Comparison of ENCODE assay signal across 17 mouse cellular contexts in genomic region chr4:101318836-101319235, GRCm38 (mm10). TPM values are rescaled to one million over a fixed set of nuclear protein-coding genes. Genes with fewer than 3 reads are reported as not detected.
DNase-seq lines count a peak whose midpoint lies in the region; ATAC-seq and TF ChIP-seq lines count a peak whose summit lies in the region.
"Had no signal": no experiment of that assay in that cellular context is flagged by ENCODE, and none has a peak within 500 bp of the region (broad histone marks: within the 10 kb centered on the region; RNA-seq: fewer than 3 reads in every experiment).

No protein-coding gene starts in this region.

- H3K4me2 ChIP-seq in intestine, postnatal 0 days (replicated peaks; ENCODE audit: low read depth): no peak overlapping the region
- no peak overlapping the region for H3K4me2 ChIP-seq in intestine, embryonic 16.5 days (ENCODE audit: low read depth, low read length)
- H3K4me2 ChIP-seq in lung, embryonic 14.5 days: no peak overlapping the region
- H3K4me2 ChIP-seq: hindbrain, embryonic 13.5 days; midbrain, embryonic 13.5 days had no signal

- H3K4me3 ChIP-seq in intestine, postnatal 0 days (ENCODE audit: low read depth, low read length): no peak overlapping the region
- no peak overlapping the region for H3K4me3 ChIP-seq in intestine, embryonic 16.5 days (ENCODE audit: low read length)
- no peak overlapping the region for H3K4me3 ChIP-seq in lung, embryonic 14.5 days (ENCODE audit: low read depth, low read length)
- H3K4me3 ChIP-seq: forebrain, embryonic 10.5 days; hindbrain, embryonic 13.5 days; midbrain, embryonic 13.5 days; myocyte had no signal

- ATAC-seq in intestine, postnatal 0 days: no peak
- ATAC-seq in intestine, embryonic 16.5 days: no peak
- no peak for ATAC-seq in lung, embryonic 14.5 days (ENCODE audit: insufficient read depth)
- ATAC-seq: midbrain, embryonic 13.5 days had no signal

- H3K4me1 ChIP-seq in intestine, postnatal 0 days (replicated peaks; ENCODE audit: control insufficient read depth, insufficient read depth, low read length): no peaks in the 10 kb centered on the region
- no peaks in the 10 kb centered on the region for H3K4me1 ChIP-seq in intestine, embryonic 16.5 days (ENCODE audit: control insufficient read depth, insufficient read depth, low read length)
- no peaks in the 10 kb centered on the region for H3K4me1 ChIP-seq in lung, embryonic 14.5 days (ENCODE audit: insufficient read depth)
- H3K4me1 ChIP-seq: forebrain, embryonic 10.5 days; hindbrain, embryonic 13.5 days; midbrain, embryonic 13.5 days had no signal

- H3K9me3 ChIP-seq in intestine, postnatal 0 days (ENCODE audit: control insufficient read depth): no peaks in the 10 kb centered on the region
- H3K9me3 ChIP-seq in intestine, embryonic 16.5 days (ENCODE audit: control insufficient read depth, low read length): no peaks in the 10 kb centered on the region
- H3K9me3 ChIP-seq in lung, embryonic 14.5 days (ENCODE audit: low read depth, low read length): no peaks in the 10 kb centered on the region
- H3K9me3 ChIP-seq: forebrain, embryonic 10.5 days; hindbrain, embryonic 13.5 days had no signal

- no peak overlapping the region for H3K27ac ChIP-seq in intestine, postnatal 0 days (ENCODE audit: low read depth, low read length)
- H3K27ac ChIP-seq in intestine, embryonic 16.5 days (ENCODE audit: low read length): no peak overlapping the region
- H3K27ac ChIP-seq in lung, embryonic 14.5 days (ENCODE audit: low read depth): no peak overlapping the region
- H3K27ac ChIP-seq: forebrain, embryonic 10.5 days; hindbrain, embryonic 13.5 days; midbrain, embryonic 13.5 days had no signal

- peak; percentile 54 for TF ChIP-seq CTCF in intestine, postnatal 0 days (IDR thresholded peaks at IDR 0.05; ENCODE audit: low read depth)
- peak; percentile 31; the same call in 1 of the 2 replicates for TF ChIP-seq CTCF in lung, embryonic 14.5 days (IDR thresholded peaks at IDR 0.05; ENCODE audit: low read depth)

- WGBS in intestine, postnatal 0 days: 83% methylated on average over 1 of the region's 1 CpGs
- WGBS in intestine, embryonic 16.5 days: 79% methylated on average over 1 of the region's 1 CpGs
- WGBS in lung, embryonic 14.5 days: 69% methylated on average over 1 of the region's 1 CpGs

- H3K9ac ChIP-seq in intestine, postnatal 0 days (ENCODE audit: low read depth, low read length): no peak overlapping the region
- H3K9ac ChIP-seq in intestine, embryonic 16.5 days (ENCODE audit: low read depth, low read length): no peak overlapping the region
- H3K9ac ChIP-seq in lung, embryonic 14.5 days: no peak overlapping the region
- H3K9ac ChIP-seq: hindbrain, embryonic 13.5 days; midbrain, embryonic 13.5 days had no signal

- H3K27me3 ChIP-seq in intestine, postnatal 0 days (replicated peaks; ENCODE audit: control insufficient read depth, insufficient read depth, low read length): no peaks in the 10 kb centered on the region
- no peaks in the 10 kb centered on the region for H3K27me3 ChIP-seq in intestine, embryonic 16.5 days (replicated peaks; ENCODE audit: control insufficient read depth, insufficient read depth, low read length)
- no peaks in the 10 kb centered on the region for H3K27me3 ChIP-seq in lung, embryonic 14.5 days (ENCODE audit: insufficient read depth, low read length)
- no peaks in the 10 kb centered on the region for H3K27me3 ChIP-seq in splenic B cell, adult 2 months (ENCODE audit: control insufficient read depth, insufficient read depth, low read length, poor library complexity, severe bottlenecking)
- H3K27me3 ChIP-seq: midbrain, embryonic 13.5 days had no signal

- DNase-seq in lung, embryonic 14.5 days: no peak
- DNase-seq in lung, adult 18-20 months: no peak
- DNase-seq in ES-CJ7 (ENCODE audit: low read depth, low spot score): peak; percentile 16
- peak; percentile 18 for DNase-seq in splenic B cell, adult 2 months (ENCODE audit: low read depth, low spot score)
- DNase-seq in yolk sac, embryonic 10.5 days (ENCODE audit: low spot score): no peak
- DNase-seq: adrenal gland, adult 8-10 months; cerebellum, adult 2 months; kidney, adult 11 months; kidney, postnatal 4 days; layer of hippocampus, postnatal 36 days; spleen, adult 18-20 months had no signal

- no peaks in the 10 kb centered on the region for H3K36me3 ChIP-seq in intestine, postnatal 0 days (ENCODE audit: control insufficient read depth, insufficient read depth)
- H3K36me3 ChIP-seq in intestine, embryonic 16.5 days (ENCODE audit: control insufficient read depth, insufficient read depth, low read length): no peaks in the 10 kb centered on the region
- H3K36me3 ChIP-seq in lung, embryonic 14.5 days (ENCODE audit: insufficient read depth): no peaks in the 10 kb centered on the region
- no peaks in the 10 kb centered on the region for H3K36me3 ChIP-seq in splenic B cell, adult 2 months (ENCODE audit: control insufficient read depth, insufficient read depth, low read length, poor library complexity, severe bottlenecking)
- H3K36me3 ChIP-seq: forebrain, embryonic 10.5 days; hindbrain, embryonic 13.5 days; midbrain, embryonic 13.5 days had no signal

RNA-seq across cellular contexts. Expression of gene Jak1, which starts 53.8 kb away (rescaled TPM):
- polyA plus RNA-seq in intestine, postnatal 0 days (2015; fragmentation: Nextera tagmentation; extraction: Ambion mirVana): 44.7 and 46.3 TPM in 2 replicates
- 66.7 and 67.9 TPM in 2 replicates for polyA plus RNA-seq in intestine, embryonic 16.5 days (2015; fragmentation: Nextera tagmentation; extraction: Ambion mirVana)
- polyA plus RNA-seq in lung, embryonic 14.5 days (2014; fragmentation: Nextera tagmentation; extraction: Ambion mirVana): 85.0 and 85.5 TPM in 2 replicates

Comparison
In these comparisons a context has a peak if more than half of its experiments do, and no peak if none do; other contexts are left out.
1. DNase-seq: peak in ES-CJ7 (single experiment) and splenic B cell, adult 2 months (single experiment); none in lung, embryonic 14.5 days (single experiment), lung, adult 18-20 months (0 of 2) and yolk sac, embryonic 10.5 days (single experiment).